Mouse (Mus musculus): ENCODE results near the gene Rnf44. TPM values are rescaled to one million over a fixed set of nuclear protein-coding genes. Genes with fewer than 3 reads are reported as not detected.

Gene Rnf44
- total RNA-seq, 1 experiment, result 60.3 TPM

DNA sequence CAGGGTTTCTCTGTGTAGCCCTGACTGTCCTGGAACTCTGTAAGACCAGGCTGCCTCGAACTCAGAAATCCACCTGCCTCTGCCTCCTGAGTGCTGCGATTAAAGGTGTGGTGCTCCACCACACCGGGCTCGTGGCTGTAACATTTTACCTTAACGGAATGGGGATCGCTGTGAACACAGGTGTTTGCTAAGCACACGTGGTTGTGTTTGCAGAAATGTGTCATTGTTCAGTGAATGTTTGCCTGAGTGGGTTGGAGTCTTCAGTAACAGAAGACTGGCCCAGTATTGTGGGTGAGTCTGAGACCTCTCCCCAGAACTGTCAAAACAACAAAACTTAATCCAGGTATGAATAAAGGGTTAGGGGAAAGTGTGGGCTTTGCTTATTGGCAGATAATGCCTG, 28.6 kb downstream of the Rnf44 start:
- Histone ChIP-seq H3K36me3 (ENCODE audit: control insufficient read depth, insufficient read depth, low read length, poor library complexity, severe bottlenecking) (peaks cover 24% of the 10 kb centered on the region), H3K9ac (ENCODE audit: insufficient read depth, low read depth, low read length, poor library complexity, severe bottlenecking) (no peak overlapping the region), H3K27ac (ENCODE audit: insufficient read depth, low read depth, low read length, poor library complexity, severe bottlenecking) (no peak overlapping the region), H3K4me1 (ENCODE audit: control insufficient read depth in 2 of 2, insufficient read depth in 2 of 2, low read length in 2 of 2, poor library complexity in 1 of 2) (peaks cover 0 to 4% of the 10 kb centered on the region in 2 experiments; a peak in 1 of 4 replicates), H3K9me3 (ENCODE audit: control insufficient read depth, insufficient read depth, low read depth, low read length) (no peaks in the 10 kb centered on the region), H3K4me3 (ENCODE audit: insufficient read depth in 1 of 2, low read depth in 1 of 2, low read length in 2 of 2, poor library complexity in 1 of 2, severe bottlenecking in 1 of 2) (no peak overlapping the region)
- no peak for TF ChIP-seq CHD2 (IDR thresholded peaks at IDR 0.05; ENCODE audit: low read depth, low read length)
- TF ChIP-seq ZC3H11A (IDR thresholded peaks at IDR 0.05; ENCODE audit: borderline replicate concordance, low read depth, low read length), result no peak
- no peak for TF ChIP-seq HCFC1 (IDR thresholded peaks at IDR 0.05; ENCODE audit: borderline replicate concordance, insufficient read depth, low read length)
- TF ChIP-seq ZNF384 (IDR thresholded peaks at IDR 0.05; ENCODE audit: low read depth, low read length), result no peak
- no peak for TF ChIP-seq MAFK (IDR thresholded peaks at IDR 0.05; ENCODE audit: insufficient read depth, low read depth, low read length)
- DNase-seq (ENCODE audit: low read depth, low spot score), result no peak
- in situ Hi-C loops (cut with MboI; ENCODE audit: low sequenced_read_pairs in 2 of 2, unreplicated experiment in 2 of 2), result no loop called here

- TF ChIP-seq ZC3H11A (IDR thresholded peaks at IDR 0.05; ENCODE audit: borderline replicate concordance, low read depth, low read length) (no peak), ZNF384 (IDR thresholded peaks at IDR 0.05; ENCODE audit: low read depth, low read length) (no peak), MAFK (IDR thresholded peaks at IDR 0.05; ENCODE audit: insufficient read depth, low read depth, low read length) (no peak), CHD2 (IDR thresholded peaks at IDR 0.05; ENCODE audit: low read depth, low read length) (no peak), HCFC1 (IDR thresholded peaks at IDR 0.05; ENCODE audit: borderline replicate concordance, insufficient read depth, low read length) (no peak)
- H3K9me3 ChIP-seq (ENCODE audit: control insufficient read depth, insufficient read depth, low read depth, low read length), result no peaks in the 10 kb centered on the region
- H3K27ac ChIP-seq (ENCODE audit: insufficient read depth, low read depth, low read length, poor library complexity, severe bottlenecking), result no peak overlapping the region; the same call in 1 of the 2 replicates
- peaks cover 24% of the 10 kb centered on the region for H3K36me3 ChIP-seq (ENCODE audit: control insufficient read depth, insufficient read depth, low read length, poor library complexity, severe bottlenecking)
- H3K4me1 ChIP-seq (ENCODE audit: control insufficient read depth in 2 of 2, insufficient read depth in 2 of 2, low read length in 2 of 2, poor library complexity in 1 of 2), result peaks cover 2 to 4% of the 10 kb centered on the region in 2 experiments; a peak in 1 of 4 replicates
- in situ Hi-C loops (cut with MboI; ENCODE audit: low sequenced_read_pairs in 2 of 2, unreplicated experiment in 2 of 2), result no loop called here
- no peak overlapping the region for H3K9ac ChIP-seq (ENCODE audit: insufficient read depth, low read depth, low read length, poor library complexity, severe bottlenecking)
- DNase-seq (ENCODE audit: low read depth, low spot score), result no peak
- no peak overlapping the region for H3K4me3 ChIP-seq (ENCODE audit: insufficient read depth in 1 of 2, low read depth in 1 of 2, low read length in 2 of 2, poor library complexity in 1 of 2, severe bottlenecking in 1 of 2)
Measured at GRCm38 (mm10) chr13:54664509-54664908, 29.2 kb downstream of the Rnf44 start.

DNA sequence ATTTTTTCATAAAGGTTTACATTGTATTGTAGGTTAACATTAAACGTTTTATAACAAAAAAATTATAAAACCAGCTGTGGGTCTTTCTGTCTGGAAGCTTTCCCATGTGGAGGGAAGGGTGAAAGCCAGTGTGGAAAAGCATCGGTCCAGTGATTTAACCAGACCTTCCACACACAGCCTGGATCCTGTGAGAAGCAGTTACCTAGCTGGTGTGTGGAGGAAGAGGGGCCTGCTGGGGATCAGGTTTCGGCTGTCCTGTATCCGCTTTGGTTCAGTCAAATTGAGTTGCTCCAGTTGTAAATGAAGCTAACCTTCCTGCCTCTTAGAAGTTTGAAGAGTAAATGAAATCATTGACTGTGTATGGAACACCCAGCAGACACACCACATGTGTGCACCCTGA, 29.7 kb downstream of the Rnf44 start:
- H3K4me3 ChIP-seq (ENCODE audit: insufficient read depth in 1 of 2, low read depth in 1 of 2, low read length in 2 of 2, poor library complexity in 1 of 2, severe bottlenecking in 1 of 2), result no peak overlapping the region
- H3K4me1 ChIP-seq (ENCODE audit: control insufficient read depth in 2 of 2, insufficient read depth in 2 of 2, low read length in 2 of 2, poor library complexity in 1 of 2), result peaks cover 2 to 4% of the 10 kb centered on the region in 2 experiments; a peak in 1 of 4 replicates
- in situ Hi-C loops (cut with MboI; ENCODE audit: low sequenced_read_pairs in 2 of 2, unreplicated experiment in 2 of 2), result no loop called here
- no peak for DNase-seq (ENCODE audit: low read depth, low spot score)
- no peak overlapping the region for H3K9ac ChIP-seq (ENCODE audit: insufficient read depth, low read depth, low read length, poor library complexity, severe bottlenecking)
- H3K36me3 ChIP-seq (ENCODE audit: control insufficient read depth, insufficient read depth, low read length, poor library complexity, severe bottlenecking), result peaks cover 24% of the 10 kb centered on the region
- H3K9me3 ChIP-seq (ENCODE audit: control insufficient read depth, insufficient read depth, low read depth, low read length), result no peaks in the 10 kb centered on the region
- TF ChIP-seq CHD2 (IDR thresholded peaks at IDR 0.05; ENCODE audit: low read depth, low read length), result no peak
- no peak for TF ChIP-seq MAFK (IDR thresholded peaks at IDR 0.05; ENCODE audit: insufficient read depth, low read depth, low read length)
- no peak for TF ChIP-seq ZNF384 (IDR thresholded peaks at IDR 0.05; ENCODE audit: low read depth, low read length)
- no peak for TF ChIP-seq HCFC1 (IDR thresholded peaks at IDR 0.05; ENCODE audit: borderline replicate concordance, insufficient read depth, low read length)
- no peak for TF ChIP-seq ZC3H11A (IDR thresholded peaks at IDR 0.05; ENCODE audit: borderline replicate concordance, low read depth, low read length)
- H3K27ac ChIP-seq (ENCODE audit: insufficient read depth, low read depth, low read length, poor library complexity, severe bottlenecking), result no peak overlapping the region; the same call in 1 of the 2 replicates

- TF ChIP-seq CHD2 (IDR thresholded peaks at IDR 0.05; ENCODE audit: low read depth, low read length) (no peak), ZC3H11A (IDR thresholded peaks at IDR 0.05; ENCODE audit: borderline replicate concordance, low read depth, low read length) (no peak), MAFK (IDR thresholded peaks at IDR 0.05; ENCODE audit: insufficient read depth, low read depth, low read length) (no peak), ZNF384 (IDR thresholded peaks at IDR 0.05; ENCODE audit: low read depth, low read length) (no peak), HCFC1 (IDR thresholded peaks at IDR 0.05; ENCODE audit: borderline replicate concordance, insufficient read depth, low read length) (no peak)
- H3K4me1 ChIP-seq (ENCODE audit: control insufficient read depth in 2 of 2, insufficient read depth in 2 of 2, low read length in 2 of 2, poor library complexity in 1 of 2), result peaks cover 2 to 4% of the 10 kb centered on the region in 2 experiments; a peak in 1 of 4 replicates
- H3K9ac ChIP-seq (ENCODE audit: insufficient read depth, low read depth, low read length, poor library complexity, severe bottlenecking), result no peak overlapping the region
- no peak overlapping the region for H3K27ac ChIP-seq (ENCODE audit: insufficient read depth, low read depth, low read length, poor library complexity, severe bottlenecking)
- in situ Hi-C loops (cut with MboI; ENCODE audit: low sequenced_read_pairs in 2 of 2, unreplicated experiment in 2 of 2), result no loop called here
- peaks cover 36% of the 10 kb centered on the region for H3K36me3 ChIP-seq (ENCODE audit: control insufficient read depth, insufficient read depth, low read length, poor library complexity, severe bottlenecking)
- no peaks in the 10 kb centered on the region for H3K9me3 ChIP-seq (ENCODE audit: control insufficient read depth, insufficient read depth, low read depth, low read length)
- no peak overlapping the region for H3K4me3 ChIP-seq (ENCODE audit: insufficient read depth in 1 of 2, low read depth in 1 of 2, low read length in 2 of 2, poor library complexity in 1 of 2, severe bottlenecking in 1 of 2)
- no peak for DNase-seq (ENCODE audit: low read depth, low spot score)
Measured at GRCm38 (mm10) chr13:54661358-54661757, 32.3 kb downstream of the Rnf44 start.

Data from ES-E14 (cell line).